Mouse (Mus musculus) lung, adult 2 months (tissue): ENCODE measurements around the gene Bicdl1.

Experiments used
- CTCF ChIP-seq: fragments of 200-500 bp; IDR thresholded peaks from 2 replicates; pipeline ENCODE4 v1.5.1; 2011; ENCODE audit warnings: mild to moderate bottlenecking, low read length, control low read depth; ENCODE audit not compliant: insufficient read depth
- POLR2A ChIP-seq: fragments of 200-500 bp; IDR thresholded peaks from 2 replicates; pipeline ENCODE4 v1.6.1; 2011; ENCODE audit warnings: low read depth, mild to moderate bottlenecking, control low read depth, low read length, borderline replicate concordance; ENCODE audit errors: extremely low read depth

DNA sequence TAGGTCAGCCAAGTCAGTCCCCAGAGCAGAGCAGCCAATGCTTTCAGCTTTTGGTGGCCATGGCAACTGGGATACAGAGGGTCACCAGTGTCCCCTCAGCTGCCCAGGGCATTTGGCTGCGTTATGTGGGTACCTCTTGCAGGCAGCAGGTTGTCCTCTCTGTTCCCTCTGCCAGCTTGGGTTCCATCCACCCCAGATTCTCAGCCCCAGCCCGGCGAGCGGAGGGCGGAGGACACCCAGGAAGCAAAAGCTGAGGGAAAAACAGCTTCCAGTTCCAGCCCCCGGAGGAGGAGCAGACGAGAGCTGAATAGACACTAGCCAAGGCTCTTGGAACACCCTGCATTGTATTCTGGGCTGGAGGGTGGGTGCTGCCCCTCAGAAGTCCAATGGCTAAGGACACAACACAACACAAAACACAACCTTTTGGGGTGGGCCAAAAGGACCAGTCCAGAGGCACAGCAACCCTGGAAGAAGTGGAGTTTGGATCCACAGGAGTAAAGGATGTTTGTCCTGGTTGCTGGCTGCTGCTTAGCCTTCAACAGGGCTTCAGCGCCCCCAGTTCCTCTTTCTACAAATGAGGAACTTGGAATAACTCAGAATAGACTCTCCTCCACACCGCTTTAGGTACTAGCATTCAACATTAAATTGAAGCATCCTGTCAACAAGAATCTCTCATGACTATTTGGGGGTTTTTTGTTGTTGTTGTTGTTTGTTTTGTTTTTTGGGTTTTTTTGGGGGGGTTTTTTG, 107.6 kb downstream of the Bicdl1 start:
- no peak for TF ChIP-seq CTCF
- no peak for TF ChIP-seq POLR2A
